ENCODE assay signal across 8 mouse cellular contexts in genomic region chr7:81343316-81343715, GRCm38 (mm10). TPM values are rescaled to one million over a fixed set of nuclear protein-coding genes. Genes with fewer than 3 reads are reported as not detected.
A peak's percentile ranks its signal among the peaks of the same experiment; 100 is the strongest.
DNase-seq lines count a peak whose midpoint lies in the region; ATAC-seq and TF ChIP-seq lines count a peak whose summit lies in the region.

No protein-coding gene starts in this region.

- peak overlapping the region; percentile 22 for H3K27ac ChIP-seq in MEL (ENCODE audit: control insufficient read depth, low read depth, low read length)
- H3K27ac ChIP-seq in hindbrain, embryonic 13.5 days, result no peak overlapping the region

- peaks cover 38% of the 10 kb centered on the region for H3K4me1 ChIP-seq in erythroblast, embryonic 14.5 days (ENCODE audit: control insufficient read depth)
- peaks cover 1 to 8% of the 10 kb centered on the region in 2 experiments; a peak in 3 of 4 replicates for H3K4me1 ChIP-seq in MEL (ENCODE audit: control insufficient read depth in 1 of 2, insufficient read depth in 2 of 2, low read length in 2 of 2)
- peaks cover 25% of the 10 kb centered on the region for H3K4me1 ChIP-seq in hindbrain, embryonic 13.5 days (replicated peaks)

- peak overlapping the region; percentile 94 for H3K4me2 ChIP-seq in hindbrain, embryonic 13.5 days

- peak overlapping the region; percentile 90 for H3K4me3 ChIP-seq in erythroblast, embryonic 14.5 days (replicated peaks)
- H3K4me3 ChIP-seq in MEL (ENCODE audit: control insufficient read depth in 1 of 2, insufficient read depth in 1 of 2, low read depth in 2 of 2, low read length in 2 of 2), result peak overlapping the region; percentile 95 to 100
- H3K4me3 ChIP-seq in hindbrain, embryonic 13.5 days, result peak overlapping the region; percentile 94

- no peaks in the 10 kb centered on the region for H3K9me3 ChIP-seq in erythroblast, embryonic 14.5 days (ENCODE audit: control insufficient read depth, low read length)
- no peaks in the 10 kb centered on the region for H3K9me3 ChIP-seq in MEL (replicated peaks; ENCODE audit: insufficient read depth, low read length)
- no peaks in the 10 kb centered on the region for H3K9me3 ChIP-seq in hindbrain, embryonic 13.5 days

- TF ChIP-seq EP300 in MEL (IDR thresholded peaks at IDR 0.05; ENCODE audit: low read depth in 1 of 2, low read length in 2 of 2), result no peak

- peaks cover 60% of the 10 kb centered on the region for H3K36me3 ChIP-seq in erythroblast, embryonic 14.5 days (ENCODE audit: control insufficient read depth)
- peaks cover 11 to 18% of the 10 kb centered on the region in 2 experiments for H3K36me3 ChIP-seq in MEL (ENCODE audit: control insufficient read depth in 1 of 2, insufficient read depth in 2 of 2, low read length in 2 of 2)
- peaks cover 52% of the 10 kb centered on the region for H3K36me3 ChIP-seq in hindbrain, embryonic 13.5 days

- TF ChIP-seq RAD21 in MEL (IDR thresholded peaks at IDR 0.05; ENCODE audit: low read depth, low read length), result no peak

- no peak for ATAC-seq in erythroblast, adult 5-6 weeks (replicated peaks; ENCODE audit: low FRiP score, poor library complexity, severe bottlenecking)
- no peak for ATAC-seq in hindbrain, embryonic 13.5 days (ENCODE audit: low FRiP score)
- peak; percentile 29 for ATAC-seq in megakaryocyte progenitor cell, adult 5-6 weeks (replicated peaks; ENCODE audit: poor library complexity)

- peak; percentile 69 for DNase-seq in MEL (ENCODE audit: low read depth, low spot score)
- no peak for DNase-seq in gastrocnemius, postnatal 4 days (ENCODE audit: low spot score in 2 of 2)
- DNase-seq in adrenal gland, postnatal 4 days (ENCODE audit: low spot score in 2 of 2), result no peak
- DNase-seq in right cerebral cortex, postnatal 10 days (ENCODE audit: low spot score in 2 of 2), result no peak

- TF ChIP-seq POLR2A in MEL (IDR thresholded peaks at IDR 0.05; ENCODE audit: control insufficient read depth in 1 of 2, insufficient read depth in 1 of 2, low read depth in 1 of 2, low read length in 2 of 2, poor library complexity in 1 of 2), result no peak

- peak overlapping the region; percentile 99 for H3K9ac ChIP-seq in MEL (ENCODE audit: control insufficient read depth, low read depth, low read length, poor library complexity, severe bottlenecking)
- H3K9ac ChIP-seq in hindbrain, embryonic 13.5 days, result peak overlapping the region; percentile 99

- peaks cover 32% of the 10 kb centered on the region for H3K79me2 ChIP-seq in MEL (ENCODE audit: control insufficient read depth, insufficient read depth, low read length, poor library complexity)

- TF ChIP-seq CTCF in MEL (IDR thresholded peaks at IDR 0.05 in 2 of 3, conservative IDR thresholded peaks at IDR 0.05 in 1 of 3; ENCODE audit: control insufficient read depth in 1 of 3, insufficient read depth in 1 of 3, low read depth in 2 of 3, low read length in 3 of 3, poor library complexity in 1 of 3, severe bottlenecking in 1 of 3), result no peak

- 48% methylated on average over 8 of the region's 8 CpGs for WGBS in hindbrain, embryonic 13.5 days

- peaks cover 2% of the 10 kb centered on the region; the same call in 1 of the 2 replicates for H3K27me3 ChIP-seq in erythroblast, embryonic 14.5 days (ENCODE audit: control insufficient read depth)
- H3K27me3 ChIP-seq in MEL (ENCODE audit: control insufficient read depth in 1 of 2, insufficient read depth in 2 of 2, low read length in 2 of 2), result no peaks in the 10 kb centered on the region
- no peaks in the 10 kb centered on the region; the same call in 1 of the 2 replicates for H3K27me3 ChIP-seq in hindbrain, embryonic 13.5 days

TF ChIP-seq in MEL, 35 proteins besides CTCF, POLR2A, EP300 and RAD21:
- TF ChIP-seq ZKSCAN1 (IDR thresholded peaks at IDR 0.05; ENCODE audit: low read depth, low read length), result no peak
- TF ChIP-seq MAZ (IDR thresholded peaks at IDR 0.05; ENCODE audit: low read depth, low read length), result no peak
- TF ChIP-seq E2F4 (IDR thresholded peaks at IDR 0.05; ENCODE audit: borderline replicate concordance, low read depth, low read length), result no peak
- no peak for TF ChIP-seq JUND (IDR thresholded peaks at IDR 0.05; ENCODE audit: low read depth, low read length)
- no peak for TF ChIP-seq ELF1 (IDR thresholded peaks at IDR 0.05; ENCODE audit: low read depth, low read length)
- TF ChIP-seq HCFC1 (IDR thresholded peaks at IDR 0.05; ENCODE audit: low read depth, low read length), result no peak
- TF ChIP-seq MAFK (IDR thresholded peaks at IDR 0.05; ENCODE audit: borderline replicate concordance, low read depth, low read length), result no peak
- TF ChIP-seq UBTF (IDR thresholded peaks at IDR 0.05; ENCODE audit: borderline replicate concordance, insufficient read depth, low read depth, low read length), result no peak
- TF ChIP-seq POLR2AphosphoS5 (IDR thresholded peaks at IDR 0.05; ENCODE audit: borderline replicate concordance, low read depth, low read length), result no peak
- TF ChIP-seq NRF1 (IDR thresholded peaks at IDR 0.05; ENCODE audit: insufficient read depth, low read depth, low read length, poor library complexity, severe bottlenecking), result no peak
- no peak for TF ChIP-seq ETS1 (IDR thresholded peaks at IDR 0.05; ENCODE audit: low read depth, low read length)
- no peak for TF ChIP-seq ZC3H11A (IDR thresholded peaks at IDR 0.05; ENCODE audit: low read depth, low read length)
- no peak; the same call in 1 of the 2 replicates for TF ChIP-seq GATA1 (IDR thresholded peaks at IDR 0.05; ENCODE audit: low read depth, low read length)
- TF ChIP-seq CHD2 (IDR thresholded peaks at IDR 0.05; ENCODE audit: low read length), result no peak
- peak; percentile 66; the same call in 1 of the 2 replicates for TF ChIP-seq MXI1 (IDR thresholded peaks at IDR 0.05; ENCODE audit: low read depth, low read length)
- TF ChIP-seq TBP (IDR thresholded peaks at IDR 0.05; ENCODE audit: low read depth, low read length), result no peak
- peak; percentile 64 for TF ChIP-seq SIN3A (IDR thresholded peaks at IDR 0.05; ENCODE audit: low read length)
- TF ChIP-seq MYC (IDR thresholded peaks at IDR 0.05; ENCODE audit: low read depth, low read length), result 0 out of 2 replicates have a peak, but pooled peaks have one; percentile 48
- TF ChIP-seq MAX (IDR thresholded peaks at IDR 0.05; ENCODE audit: low read length), result peak; percentile 46; the same call in 1 of the 2 replicates
- TF ChIP-seq KAT2A (conservative IDR thresholded peaks at IDR 0.05; ENCODE audit: low read depth, low read length), result no peak
- no peak for TF ChIP-seq GABPA (IDR thresholded peaks at IDR 0.05; ENCODE audit: low read depth, low read length)
- no peak for TF ChIP-seq BHLHE40 (IDR thresholded peaks at IDR 0.05; ENCODE audit: borderline replicate concordance, low read depth, low read length)
- no peak for TF ChIP-seq ZMIZ1 (IDR thresholded peaks at IDR 0.05; ENCODE audit: low read depth, low read length)
- TF ChIP-seq TCF12 (IDR thresholded peaks at IDR 0.05; ENCODE audit: low read depth, low read length), result no peak
- TF ChIP-seq ZNF384 (IDR thresholded peaks at IDR 0.05; ENCODE audit: low read depth, low read length), result no peak
- TF ChIP-seq MEF2A (IDR thresholded peaks at IDR 0.05; ENCODE audit: extremely low read depth, insufficient replicate concordance, low read depth, low read length, poor library complexity, severe bottlenecking), result no peak
- no peak for TF ChIP-seq NELFE (IDR thresholded peaks at IDR 0.05; ENCODE audit: low read depth, low read length)
- TF ChIP-seq POLR2AphosphoS2 (IDR thresholded peaks at IDR 0.05; ENCODE audit: low read length), result peak; percentile 4; the same call in 1 of the 2 replicates
- no peak for TF ChIP-seq SMC3 (IDR thresholded peaks at IDR 0.05; ENCODE audit: low read depth, low read length)
- no peak for TF ChIP-seq USF2 (IDR thresholded peaks at IDR 0.05; ENCODE audit: borderline replicate concordance in 1 of 2, insufficient read depth in 1 of 2, low read depth in 1 of 2, low read length in 2 of 2)
- TF ChIP-seq TAL1 (IDR thresholded peaks at IDR 0.05; ENCODE audit: low read length), result no peak
- TF ChIP-seq CHD1 (IDR thresholded peaks at IDR 0.05; ENCODE audit: low read depth, low read length), result no peak
- no peak for TF ChIP-seq RCOR1 (IDR thresholded peaks at IDR 0.05; ENCODE audit: low read depth, low read length)
- TF ChIP-seq USF1 (IDR thresholded peaks at IDR 0.05; ENCODE audit: low read depth, low read length), result no peak
- no peak for TF ChIP-seq MYB (IDR thresholded peaks at IDR 0.05; ENCODE audit: low read depth, low read length)

RNA-seq across cellular contexts. Expression of gene Rps17, which starts 1.7 kb away (rescaled TPM):
- polyA plus RNA-seq in erythroblast, embryonic 14.5 days (2012), result 31.7 and 36.7 TPM in 2 replicates
- total RNA-seq in erythroblast, adult 5-6 weeks (2015; ENCODE audit: low replicate concordance), result 779 and 843 TPM in 2 replicates
- total RNA-seq in erythroblast, adult 5-6 weeks (2017; ENCODE audit: low replicate concordance), result 542 and 565 TPM in 2 replicates
- total RNA-seq in MEL (2012; rRNA removed), result 3,976 and 4,252 TPM in 2 replicates
- polyA plus RNA-seq in MEL (2012; ENCODE audit: insufficient read depth in 1 of 2, insufficient read length in 2 of 2, low read depth in 1 of 2, low replicate concordance in 2 of 2, missing spikeins in 1 of 2), result over 10,000 TPM in 1 of 2 experiments, 1,000 to 10,000 TPM in 1; 2,738 to 10,538 TPM
- 845 and 863 TPM in 2 replicates for polyA plus RNA-seq in hindbrain, embryonic 13.5 days (2015; fragmentation: Nextera tagmentation; extraction: Ambion mirVana)
- 3,688 and 3,886 TPM in 2 replicates for total RNA-seq in megakaryocyte progenitor cell, adult 5-6 weeks (2015)
- total RNA-seq in megakaryocyte progenitor cell, adult 5-6 weeks (2017), result 3,921 and 4,474 TPM in 2 replicates
- total RNA-seq in gastrocnemius, postnatal 4 days (2021), result 1,000 to 10,000 TPM; 1,161 to 1,216 TPM
- total RNA-seq in adrenal gland, postnatal 4 days (2021), result 1,000 to 10,000 TPM; 1,568 to 1,571 TPM
